Mouse (Mus musculus) heart, postnatal 0 days (tissue): ENCODE data around the gene Fam161a.

Experiments used
- CTCF ChIP-seq: IDR thresholded peaks from 2 replicates; pipeline ENCODE4 v1.5.1; 2016; ENCODE audit warnings: antibody characterized with exemption, control low read depth, low read depth
- EP300 ChIP-seq: IDR thresholded peaks from 2 replicates; pipeline ENCODE4 v1.6.1; 2016; ENCODE audit warnings: antibody characterized with exemption, low read depth

- TF ChIP-seq CTCF (no peak), EP300 (no peak)
These were observed 13.5 kb downstream of the Fam161a start for GRCm38 (mm10) chr11:23020841-23021240.
